Mouse (Mus musculus) hindlimb bud, embryonic 11.5 days (tissue): ENCODE data around the gene 3110021N24Rik.
"Not testable (repeated sequence)": the region's sequence is repeated elsewhere in the genome, so short reads cannot be mapped to it uniquely, and the experiment has no call there.

Experiments
- DNase-seq: peaks from one replicate; pipeline ENCODE4 v3.0.0-alpha.2; 2012; ENCODE audit warnings: low read depth, low spot score; ENCODE audit errors: extremely low spot score

The 3110021N24Rik gene

DNA sequence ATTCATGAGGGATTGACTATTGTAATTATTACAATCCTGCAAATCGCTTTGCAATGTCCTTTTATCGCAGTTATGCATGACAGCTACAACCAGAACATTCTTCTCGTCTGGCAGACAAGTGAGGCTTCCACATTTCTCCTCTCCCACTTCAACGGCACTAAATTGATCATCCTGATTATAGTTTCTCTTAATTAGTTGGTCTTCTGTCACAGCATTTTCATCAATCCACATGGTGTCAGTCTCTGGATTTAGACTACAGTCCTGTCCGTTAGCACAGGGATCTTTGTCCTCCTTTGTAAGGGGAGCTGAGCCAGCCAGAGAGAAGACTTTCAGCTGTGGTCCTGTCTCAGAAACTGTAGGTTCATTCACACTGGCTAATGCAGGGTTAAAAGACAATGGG lies at the start of gene 3110021N24Rik:
TSS of gene 3110021N24Rik (plus strand) at position 301 of the 400 bp plus-strand sequence.
- DNase-seq, result no peak

DNA sequence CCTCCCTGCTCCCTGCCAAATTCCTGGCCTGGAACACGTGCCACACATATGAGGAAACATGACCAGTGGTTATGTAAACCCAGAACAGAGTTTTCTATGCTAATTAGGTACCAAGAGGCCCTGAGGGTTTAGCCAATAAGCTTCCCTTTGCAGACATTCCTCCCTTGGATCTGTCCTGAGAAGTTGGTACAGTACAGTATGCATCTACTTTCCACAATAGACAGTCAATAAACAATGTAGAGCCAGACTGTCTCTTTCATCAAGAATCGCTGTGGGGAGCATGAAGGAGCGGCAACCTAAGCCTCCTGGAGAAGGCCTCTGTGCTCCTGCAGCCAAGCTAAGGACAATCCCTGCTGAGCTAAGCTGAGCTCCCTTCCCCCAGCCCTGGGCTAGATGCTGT lies 33.3 kb upstream of the 3110021N24Rik start:
- DNase-seq, result no peak

DNA sequence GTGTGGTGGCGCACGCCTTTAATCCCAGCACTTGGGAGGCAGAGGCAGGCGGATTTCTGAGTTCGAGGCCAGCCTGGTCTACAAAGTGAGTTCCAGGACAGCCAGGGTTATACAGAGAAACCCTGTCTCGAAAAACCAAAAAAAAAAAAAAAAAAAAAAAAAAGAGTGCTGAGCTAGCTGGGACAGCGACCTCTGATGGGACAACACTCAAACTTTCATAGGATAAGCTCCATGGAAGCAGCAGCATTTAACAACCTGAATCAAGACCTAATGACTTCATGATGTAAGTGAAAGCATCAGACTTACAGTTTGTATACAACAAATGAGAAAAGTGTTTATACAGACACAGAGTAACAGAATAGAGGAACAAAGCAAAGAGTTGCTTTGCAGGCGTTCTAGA lies 32.4 kb upstream of the 3110021N24Rik start:
- DNase-seq, result not testable (repeated sequence)

DNA sequence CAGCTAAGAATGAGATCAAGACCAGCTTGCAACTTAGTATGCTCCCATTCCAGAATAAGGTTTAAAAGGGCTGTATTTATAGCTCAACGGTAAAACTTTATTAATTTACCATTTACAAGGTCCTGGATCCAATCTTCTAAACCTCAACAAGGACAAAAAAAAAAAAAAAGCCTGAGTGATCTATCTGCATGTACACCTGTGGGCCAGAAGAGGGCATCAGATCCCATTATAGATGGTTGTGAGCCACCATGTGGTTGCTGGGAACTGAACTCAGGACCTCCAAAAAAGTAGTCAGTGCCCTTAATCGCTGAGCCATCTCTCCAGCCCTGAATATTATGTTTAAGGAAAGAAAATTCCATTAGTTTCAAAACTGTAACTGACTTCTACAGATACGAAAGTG lies 29.0 kb upstream of the 3110021N24Rik start:
- DNase-seq, result no peak

DNA sequence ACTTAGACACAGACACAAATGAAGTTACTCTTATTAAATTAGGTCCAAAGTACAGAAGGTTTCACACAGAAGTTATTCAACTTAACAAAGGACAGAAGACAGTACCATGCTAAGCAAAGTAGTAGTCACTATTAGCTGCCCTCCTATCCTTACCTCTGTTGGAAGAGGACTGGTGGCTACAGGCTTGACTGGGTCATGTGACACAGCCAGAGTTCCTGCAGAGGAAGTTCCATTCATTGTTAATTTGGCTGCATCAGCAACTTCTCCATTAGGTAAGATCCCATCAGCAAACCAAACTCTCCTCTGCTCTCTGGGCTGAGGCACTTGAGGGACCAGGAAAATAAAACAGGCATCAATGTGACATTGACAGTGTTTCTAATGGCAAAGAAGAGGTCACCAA lies 28.0 kb upstream of the 3110021N24Rik start:
- no peak for DNase-seq

GRCm38 (mm10) chr4:108696934-108697333 lies 22.5 kb upstream of the 3110021N24Rik start:
- no peak for DNase-seq

DNA sequence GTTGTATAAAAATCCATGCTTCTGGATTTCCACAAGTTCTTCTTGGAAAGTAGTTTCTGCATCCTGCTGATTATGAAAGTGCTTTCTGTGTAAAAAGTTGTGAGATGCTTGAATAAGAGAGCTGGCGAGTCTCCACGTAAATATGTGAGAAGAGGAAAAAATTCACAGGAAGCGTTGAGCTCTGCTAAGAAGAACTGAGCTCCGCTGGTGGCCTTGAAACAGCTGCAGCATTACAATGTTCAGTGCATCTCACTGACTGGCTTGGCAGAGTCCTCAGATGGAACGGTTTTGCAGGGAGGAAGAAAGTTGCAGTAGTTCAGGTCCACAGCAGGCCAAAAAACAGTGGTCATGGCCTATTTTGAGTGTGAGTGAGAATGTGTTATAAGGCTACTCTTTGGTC lies 11.2 kb upstream of the 3110021N24Rik start:
- DNase-seq, result no peak

- no peak for DNase-seq
Measured at GRCm38 (mm10) chr4:108721245-108721784, 1.9 kb downstream of the 3110021N24Rik start.

GRCm38 (mm10) chr4:108724102-108724501 lies 4.7 kb downstream of the 3110021N24Rik start:
- DNase-seq, result no peak

DNA sequence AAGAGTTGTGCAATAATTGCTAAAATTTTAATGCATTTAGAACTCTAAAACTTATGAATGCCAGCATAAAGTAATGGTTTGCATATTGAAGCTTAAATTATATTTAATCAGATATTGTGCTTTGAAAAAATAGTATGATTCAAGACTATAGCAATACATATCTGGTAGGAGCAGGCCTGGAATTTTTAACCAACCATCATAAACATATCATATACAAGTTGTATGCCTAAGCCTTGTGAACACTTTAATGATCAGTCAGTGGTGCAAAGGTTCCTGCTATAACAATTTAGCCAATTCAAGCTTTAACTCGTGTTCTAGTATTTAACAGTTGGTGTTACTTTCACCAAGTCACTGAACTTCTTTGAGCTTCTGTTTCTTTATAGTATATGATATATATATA lies 11.0 kb downstream of the 3110021N24Rik start:
- no peak for DNase-seq

GRCm38 (mm10) chr4:108731582-108731981 lies 12.1 kb downstream of the 3110021N24Rik start:
- no peak for DNase-seq

DNA sequence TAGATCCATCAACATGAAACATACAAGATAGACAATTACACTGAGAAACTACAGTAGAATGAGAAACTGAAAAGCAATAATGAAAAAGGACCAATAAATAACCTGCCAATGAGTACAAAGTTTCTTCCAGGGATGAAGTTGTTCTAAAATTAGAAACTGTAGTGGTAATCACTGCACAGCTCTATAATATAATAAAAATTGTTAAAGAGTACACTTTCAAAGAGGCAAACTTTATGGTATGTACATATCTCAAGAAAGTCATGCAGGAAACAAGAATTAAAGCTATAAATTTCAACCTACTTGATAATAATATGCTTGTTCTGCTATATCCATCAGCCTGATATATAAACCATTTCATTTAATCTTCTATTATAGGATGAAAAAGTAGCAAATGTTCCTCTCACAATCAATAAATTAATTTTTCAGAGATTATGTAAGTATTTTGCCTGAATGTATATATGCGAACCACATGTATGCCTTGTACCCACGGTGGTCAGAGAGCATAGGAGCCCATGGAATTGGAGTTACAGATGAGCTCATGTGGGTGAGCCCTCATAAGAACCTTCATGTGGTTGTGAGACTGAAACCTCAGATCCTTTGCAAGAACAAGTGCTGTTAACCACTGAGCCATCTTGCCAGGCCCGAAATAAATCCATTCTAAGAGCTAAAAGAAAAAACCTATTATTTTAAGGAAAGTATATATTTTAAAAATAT lies 26.9 kb downstream of the 3110021N24Rik start:
- no peak for DNase-seq

DNA sequence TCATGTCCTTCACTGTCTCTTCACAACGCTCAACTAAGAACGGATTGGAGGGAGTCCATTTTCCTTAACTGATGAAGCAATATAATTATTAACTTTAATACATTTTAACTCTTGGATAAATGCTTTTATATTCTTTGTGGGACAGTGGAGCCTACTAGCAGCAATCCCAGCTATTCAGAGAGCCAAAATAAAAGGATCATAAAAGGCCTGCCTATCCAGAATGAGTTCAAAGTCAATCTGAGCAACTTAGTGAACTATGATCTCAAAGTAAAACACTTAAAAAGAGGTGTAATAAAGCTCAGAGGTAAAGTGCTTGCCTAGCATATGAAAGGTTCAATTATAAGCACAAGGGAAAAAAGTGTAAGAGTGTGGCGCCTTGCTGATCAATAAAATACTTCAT lies 40.1 kb downstream of the 3110021N24Rik start:
- DNase-seq, result no peak

DNA sequence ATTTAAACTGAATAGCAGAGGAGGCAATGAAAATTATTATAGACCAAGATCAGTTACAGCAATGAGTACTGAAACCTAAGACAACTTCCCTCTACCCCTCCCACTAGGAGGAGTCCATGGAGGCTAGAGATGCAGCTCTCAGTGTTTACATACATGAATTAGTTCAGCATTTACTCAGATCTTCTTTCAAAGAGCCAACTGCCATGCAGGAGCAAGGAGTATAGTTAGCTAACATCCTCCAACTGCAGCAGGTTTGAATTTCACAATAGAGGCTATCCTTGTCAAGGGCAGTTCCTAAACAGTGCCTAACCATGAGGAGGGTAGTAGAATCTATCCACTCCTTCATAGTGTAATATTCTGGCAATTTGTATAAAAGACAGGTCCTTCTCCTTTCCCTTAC lies 49.1 kb downstream of the 3110021N24Rik start:
- no peak for DNase-seq

GRCm38 (mm10) chr4:108779763-108780056 lies 60.3 kb downstream of the 3110021N24Rik start:
- DNase-seq, result no peak

DNA sequence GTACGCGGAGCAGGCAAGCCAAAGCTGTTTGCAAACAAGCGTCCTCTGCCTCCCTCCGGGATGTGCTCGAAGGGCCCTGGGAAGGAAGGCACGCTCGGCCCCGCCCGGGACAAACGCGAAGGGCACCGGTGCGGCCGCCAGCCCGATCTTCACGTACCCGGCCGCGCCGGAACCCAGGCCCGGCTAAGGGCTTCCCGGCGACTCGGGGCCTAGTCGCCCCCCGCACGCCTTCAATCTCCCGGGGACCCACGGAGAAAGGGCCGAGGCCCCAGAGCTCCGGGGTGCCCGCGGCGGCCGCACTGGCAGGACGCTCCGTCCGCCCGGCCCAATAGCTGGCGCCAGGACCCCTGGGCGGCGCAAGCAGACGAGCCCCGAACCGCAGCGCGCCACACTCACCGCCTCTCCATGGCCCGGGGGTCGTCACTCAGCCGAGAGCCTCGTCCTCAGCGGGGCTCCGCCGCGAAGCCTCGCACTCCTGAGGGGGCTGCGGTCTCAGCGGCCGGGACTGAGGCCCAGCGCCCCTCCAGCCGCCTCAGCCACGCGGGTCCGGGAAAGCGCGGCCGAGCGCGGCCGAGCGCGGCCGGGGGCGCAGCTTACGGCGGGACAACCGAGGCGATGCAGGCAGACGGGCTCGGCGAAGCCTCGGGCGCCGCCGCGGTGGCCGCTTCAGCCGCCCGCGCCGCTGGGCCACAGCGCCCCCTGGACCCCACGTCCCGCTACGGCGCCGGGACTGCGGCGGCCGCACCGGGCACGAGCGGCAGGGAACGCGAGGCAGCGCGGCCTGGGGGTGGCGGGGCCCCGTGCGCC lies 60.8 kb downstream of the 3110021N24Rik start, which contains the start of gene Zfyve9:
TSS of gene Zfyve9 (minus strand) at position 742 of the 807 bp plus-strand sequence.
- DNase-seq, result no peak

- DNase-seq, result peak; percentile 41
Measured at GRCm38 (mm10) chr4:108780864-108781205, 61.4 kb downstream of the 3110021N24Rik start.

- no peak for DNase-seq
Measured at GRCm38 (mm10) chr4:108781596-108781995, 62.1 kb downstream of the 3110021N24Rik start.

DNA sequence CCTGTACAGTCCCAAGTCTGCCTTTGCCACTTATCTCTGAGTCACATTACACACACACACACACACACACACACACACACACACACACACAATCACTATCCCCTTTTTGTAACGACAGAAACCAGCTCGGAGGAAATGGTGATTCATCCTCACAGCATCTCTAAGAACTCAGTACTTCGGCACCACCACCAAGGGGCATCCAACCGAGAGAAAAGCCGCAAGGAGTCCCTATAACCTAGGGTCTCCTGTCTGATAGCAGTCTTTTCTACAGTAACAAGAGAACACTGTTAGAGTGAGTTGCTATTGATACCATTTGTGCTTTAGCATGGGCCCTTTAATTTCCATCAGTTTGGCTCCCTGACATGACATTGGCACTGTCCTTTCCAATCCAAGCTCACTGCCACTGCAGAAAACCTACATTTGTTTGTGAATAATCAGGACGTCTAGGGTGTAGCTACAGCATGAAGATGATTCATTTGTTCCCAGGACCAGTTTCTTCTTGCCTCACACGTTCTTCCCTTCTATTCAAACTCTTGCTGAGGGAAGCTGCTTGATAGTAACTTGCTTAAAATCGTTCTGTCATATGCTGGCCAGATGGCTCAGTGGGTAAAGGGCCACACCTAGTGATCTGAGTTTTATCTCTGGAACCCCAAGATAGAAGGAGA lies 63.1 kb downstream of the 3110021N24Rik start:
- no peak for DNase-seq

DNA sequence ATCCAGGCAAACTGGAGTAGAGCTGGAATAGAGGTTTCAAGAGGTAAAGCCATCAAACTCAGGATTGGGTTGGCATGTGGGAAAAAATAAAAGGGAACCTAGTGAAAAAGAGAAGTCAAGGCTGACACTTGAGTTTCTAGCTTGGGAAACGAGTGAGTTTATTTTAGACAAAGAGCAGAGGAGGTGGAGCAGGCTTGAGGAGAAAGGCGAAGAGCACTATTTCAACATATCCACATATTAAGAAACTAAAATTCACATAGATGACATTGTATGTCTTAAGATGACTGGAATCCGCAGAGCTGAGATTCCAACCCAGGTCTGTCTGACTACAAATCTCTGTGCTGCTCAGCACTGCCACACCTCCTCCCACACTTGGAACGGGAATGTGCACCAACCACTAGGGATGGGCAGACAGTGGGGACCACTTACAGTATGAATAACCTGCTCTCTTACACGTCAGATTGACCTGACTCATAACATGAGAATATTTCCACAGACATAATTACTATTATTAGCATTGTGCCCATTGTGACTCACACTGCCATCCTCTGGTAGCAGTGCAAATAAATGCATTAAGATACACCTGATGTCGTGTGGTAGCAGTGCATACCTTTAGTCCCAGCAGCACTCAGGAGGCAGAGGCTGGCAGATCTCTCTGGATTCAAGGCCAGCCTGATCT lies 69.9 kb downstream of the 3110021N24Rik start:
- no peak for DNase-seq

DNA sequence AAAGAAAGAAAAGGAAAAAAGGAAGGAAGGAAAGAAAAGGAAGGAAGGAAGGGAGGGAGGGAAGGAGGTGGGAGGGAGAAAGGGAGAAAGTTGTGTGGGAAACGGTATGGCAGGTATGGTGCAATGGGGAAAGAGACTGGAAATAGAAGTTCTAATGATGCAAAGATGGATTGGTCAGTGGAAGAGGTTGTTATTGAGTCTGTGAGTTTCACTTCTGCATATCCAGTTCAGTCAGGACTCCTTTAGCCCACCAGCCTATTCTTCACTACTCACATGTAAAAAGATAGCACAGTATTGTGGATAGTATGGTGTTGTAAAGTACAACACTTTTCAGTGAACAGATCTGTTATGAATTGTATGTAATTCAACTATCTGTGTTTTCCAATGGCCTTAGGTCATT lies 71.1 kb downstream of the 3110021N24Rik start:
- DNase-seq, result no peak
